Mouse (Mus musculus): Measurements from ENCODE around the gene Pcbd2. TPM values are rescaled to one million over a fixed set of nuclear protein-coding genes. Genes with fewer than 3 reads are reported as not detected.
"Not testable (repeated sequence)": the region's sequence is repeated elsewhere in the genome, so short reads cannot be mapped to it uniquely, and the experiment has no call there.

The Pcbd2 gene
- polyA plus RNA-seq, 1 experiment from 2014 or later: 49.2 TPM

- H3K4me2 ChIP-seq (replicated peaks; ENCODE audit: low read depth, low read length); H3K9me3 ChIP-seq (ENCODE audit: control insufficient read depth, low read length); H3K9ac ChIP-seq (ENCODE audit: low read depth, low read length); H3K27me3 ChIP-seq (ENCODE audit: control insufficient read depth, insufficient read depth, low read length); H3K27ac ChIP-seq (ENCODE audit: low read depth, low read length); ATAC-seq (ENCODE audit: low FRiP score, low TSS enrichment); H3K4me3 ChIP-seq (ENCODE audit: low read length): not testable (repeated sequence)
- Histone ChIP-seq H3K36me3 (ENCODE audit: control insufficient read depth, insufficient read depth, low read length) (peaks cover 24% of the 10 kb centered on the region), H3K4me1 (ENCODE audit: control insufficient read depth, insufficient read depth, low read length) (peaks cover 14% of the 10 kb centered on the region)
- no CpG with 5 or more reads among the region's 3 CpGs for WGBS
Observed at GRCm38 (mm10) chr13:55695989-55696388, 31.2 kb upstream of the Pcbd2 start.

- H3K27me3 ChIP-seq (ENCODE audit: control insufficient read depth, insufficient read depth, low read length): no peaks in the 10 kb centered on the region
- H3K4me1 ChIP-seq (ENCODE audit: control insufficient read depth, insufficient read depth, low read length): no peaks in the 10 kb centered on the region
- H3K9me3 ChIP-seq (ENCODE audit: control insufficient read depth, low read length): peaks cover 4% of the 10 kb centered on the region; the same call in 1 of the 2 replicates
- no peak for ATAC-seq (ENCODE audit: low FRiP score, low TSS enrichment)
- H3K4me3 ChIP-seq (ENCODE audit: low read length): no peak overlapping the region
- no peak overlapping the region for H3K4me2 ChIP-seq (replicated peaks; ENCODE audit: low read depth, low read length)
- H3K9ac ChIP-seq (ENCODE audit: low read depth, low read length): no peak overlapping the region
- no peak overlapping the region for H3K27ac ChIP-seq (ENCODE audit: low read depth, low read length)
- peaks cover 44% of the 10 kb centered on the region for H3K36me3 ChIP-seq (ENCODE audit: control insufficient read depth, insufficient read depth, low read length)
- 94% methylated on average over 4 of the region's 4 CpGs for WGBS
Observed at GRCm38 (mm10) chr13:55704301-55704700, 22.9 kb upstream of the Pcbd2 start.

DNA sequence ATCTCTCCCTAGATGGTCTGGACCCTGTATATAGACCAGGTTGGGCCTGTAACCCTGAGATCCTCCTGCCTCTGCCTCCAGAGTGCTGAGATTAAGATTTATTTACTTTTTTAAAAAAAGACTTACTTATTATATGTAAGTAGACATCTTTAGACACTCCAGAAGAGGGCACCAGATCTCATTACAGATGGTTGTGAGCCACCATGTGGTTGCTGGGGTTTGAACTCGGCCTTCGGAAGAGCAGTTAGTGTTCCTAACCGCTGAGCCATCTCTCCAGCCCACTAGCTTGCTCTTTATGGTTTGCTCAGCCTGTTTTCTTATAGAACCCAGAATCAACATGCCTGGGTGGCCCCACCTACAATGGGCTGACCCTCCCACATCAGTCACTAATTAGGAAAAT lies 14.3 kb upstream of the Pcbd2 start:
- H3K4me3 ChIP-seq (ENCODE audit: low read length): no peak overlapping the region
- no peaks in the 10 kb centered on the region for H3K27me3 ChIP-seq (ENCODE audit: control insufficient read depth, insufficient read depth, low read length)
- ATAC-seq (ENCODE audit: low FRiP score, low TSS enrichment): no peak
- no peak overlapping the region for H3K27ac ChIP-seq (ENCODE audit: low read depth, low read length)
- no peak overlapping the region for H3K4me2 ChIP-seq (replicated peaks; ENCODE audit: low read depth, low read length)
- WGBS: 89% methylated on average over 3 of the region's 3 CpGs
- H3K36me3 ChIP-seq (ENCODE audit: control insufficient read depth, insufficient read depth, low read length): no peaks in the 10 kb centered on the region
- no peak overlapping the region for H3K9ac ChIP-seq (ENCODE audit: low read depth, low read length)
- no peaks in the 10 kb centered on the region for H3K9me3 ChIP-seq (ENCODE audit: control insufficient read depth, low read length)
- no peaks in the 10 kb centered on the region for H3K4me1 ChIP-seq (ENCODE audit: control insufficient read depth, insufficient read depth, low read length)

- peak; percentile 93 for ATAC-seq (ENCODE audit: low FRiP score, low TSS enrichment)
- Histone ChIP-seq H3K4me1 (ENCODE audit: control insufficient read depth, insufficient read depth, low read length) (no peaks in the 10 kb centered on the region), H3K9me3 (ENCODE audit: control insufficient read depth, low read length) (no peaks in the 10 kb centered on the region), H3K4me2 (replicated peaks; ENCODE audit: low read depth, low read length) (peak within 1 kb of the TSS; percentile 50), H3K27me3 (ENCODE audit: control insufficient read depth, insufficient read depth, low read length) (no peaks in the 10 kb centered on the region), H3K4me3 (ENCODE audit: low read length) (peak within 1 kb of the TSS; percentile 75), H3K36me3 (ENCODE audit: control insufficient read depth, insufficient read depth, low read length) (peaks cover 5% of the 10 kb centered on the region; the same call in 1 of the 2 replicates), H3K9ac (ENCODE audit: low read depth, low read length) (peak within 1 kb of the TSS; percentile 84), H3K27ac (ENCODE audit: low read depth, low read length) (peak within 1 kb of the TSS; percentile 60)
- under 1% methylated on average over 63 of the region's 63 CpGs for WGBS
Observed at GRCm38 (mm10) chr13:55714501-55715166, 12.5 kb upstream of the Pcbd2 start, which contains the start of gene Txndc15. Gene Txndc15 (plus strand): TSS chr13:55714650.

- H3K27ac ChIP-seq (ENCODE audit: low read depth, low read length): peak overlapping the region; percentile 60; the same call in 1 of the 2 replicates
- H3K36me3 ChIP-seq (ENCODE audit: control insufficient read depth, insufficient read depth, low read length): peaks cover 9% of the 10 kb centered on the region; the same call in 1 of the 2 replicates
- H3K4me2 ChIP-seq (replicated peaks; ENCODE audit: low read depth, low read length): peak overlapping the region; percentile 50
- 4% methylated on average over 5 of the region's 5 CpGs for WGBS
- ATAC-seq (ENCODE audit: low FRiP score, low TSS enrichment): no peak
- no peaks in the 10 kb centered on the region for H3K27me3 ChIP-seq (ENCODE audit: control insufficient read depth, insufficient read depth, low read length)
- H3K9me3 ChIP-seq (ENCODE audit: control insufficient read depth, low read length): no peaks in the 10 kb centered on the region
- H3K9ac ChIP-seq (ENCODE audit: low read depth, low read length): peak overlapping the region; percentile 84
- peak overlapping the region; percentile 75 for H3K4me3 ChIP-seq (ENCODE audit: low read length)
- no peaks in the 10 kb centered on the region for H3K4me1 ChIP-seq (ENCODE audit: control insufficient read depth, insufficient read depth, low read length)
Observed at GRCm38 (mm10) chr13:55715167-55715512, 12.0 kb upstream of the Pcbd2 start.

DNA sequence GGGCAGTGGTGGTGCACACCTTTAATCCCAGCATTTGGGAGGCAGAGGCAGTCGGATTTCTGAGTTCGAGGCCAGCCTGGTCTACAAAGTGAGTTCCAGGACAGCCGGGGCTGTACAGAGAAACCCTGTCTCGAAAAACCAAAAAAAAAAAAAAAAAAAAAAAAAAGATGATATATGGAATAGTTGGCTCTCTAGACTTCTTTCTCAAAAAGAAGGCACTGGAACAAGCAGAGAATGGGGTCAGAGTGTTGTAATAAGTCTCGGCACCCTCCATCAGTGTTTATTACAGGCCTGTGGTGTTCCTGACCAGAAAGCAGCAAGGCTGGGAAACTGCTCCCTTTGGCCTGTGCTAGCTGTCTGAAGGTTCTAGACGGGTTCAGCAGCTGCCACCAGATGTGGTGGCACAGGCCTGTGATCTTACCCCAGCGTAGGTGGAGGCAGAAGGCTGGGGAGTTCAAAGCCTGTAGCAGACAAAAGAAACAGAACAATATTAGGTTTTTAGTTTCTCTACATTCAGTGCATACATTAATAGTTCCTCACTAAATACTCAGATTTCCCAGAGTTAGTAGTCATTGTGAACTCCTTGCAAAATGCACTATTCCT lies 11.2 kb upstream of the Pcbd2 start:
- Histone ChIP-seq H3K27ac (ENCODE audit: low read depth, low read length) (no peak overlapping the region), H3K9me3 (ENCODE audit: control insufficient read depth, low read length) (no peaks in the 10 kb centered on the region), H3K4me3 (ENCODE audit: low read length) (no peak overlapping the region), H3K36me3 (ENCODE audit: control insufficient read depth, insufficient read depth, low read length) (peaks cover 11% of the 10 kb centered on the region; the same call in 1 of the 2 replicates), H3K4me2 (replicated peaks; ENCODE audit: low read depth, low read length) (no peak overlapping the region), H3K4me1 (ENCODE audit: control insufficient read depth, insufficient read depth, low read length) (no peaks in the 10 kb centered on the region), H3K27me3 (ENCODE audit: control insufficient read depth, insufficient read depth, low read length) (no peaks in the 10 kb centered on the region), H3K9ac (ENCODE audit: low read depth, low read length) (peak overlapping the region; percentile 37; the same call in 1 of the 2 replicates)
- WGBS: 78% methylated on average over 5 of the region's 7 CpGs
- ATAC-seq (ENCODE audit: low FRiP score, low TSS enrichment): no peak

DNA sequence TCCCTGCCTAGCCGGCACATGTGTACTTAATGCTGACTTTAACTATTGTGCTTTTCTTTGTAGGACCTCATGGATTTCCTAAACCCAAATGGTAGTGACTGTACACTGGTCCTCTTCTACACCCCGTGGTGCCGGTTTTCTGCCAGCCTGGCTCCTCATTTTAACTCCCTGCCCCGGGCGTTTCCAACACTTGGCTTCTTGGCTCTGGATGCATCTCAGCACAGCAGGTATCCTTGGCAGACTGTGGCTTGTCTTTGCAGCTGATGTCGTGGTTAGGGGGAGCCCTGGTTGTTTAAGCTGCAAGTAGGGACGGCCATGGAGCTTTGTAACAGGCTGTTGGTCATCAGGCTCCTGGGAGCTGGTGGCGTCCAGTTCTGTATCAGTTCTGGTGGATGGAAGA lies 5.7 kb upstream of the Pcbd2 start:
- Histone ChIP-seq H3K36me3 (ENCODE audit: control insufficient read depth, insufficient read depth, low read length) (peaks cover 34% of the 10 kb centered on the region), H3K9me3 (ENCODE audit: control insufficient read depth, low read length) (no peaks in the 10 kb centered on the region), H3K27me3 (ENCODE audit: control insufficient read depth, insufficient read depth, low read length) (no peaks in the 10 kb centered on the region), H3K27ac (ENCODE audit: low read depth, low read length) (no peak overlapping the region), H3K4me1 (ENCODE audit: control insufficient read depth, insufficient read depth, low read length) (no peaks in the 10 kb centered on the region), H3K9ac (ENCODE audit: low read depth, low read length) (no peak overlapping the region), H3K4me3 (ENCODE audit: low read length) (no peak overlapping the region), H3K4me2 (replicated peaks; ENCODE audit: low read depth, low read length) (no peak overlapping the region)
- no peak for ATAC-seq (ENCODE audit: low FRiP score, low TSS enrichment)
- 85% methylated on average over 8 of the region's 8 CpGs for WGBS

DNA sequence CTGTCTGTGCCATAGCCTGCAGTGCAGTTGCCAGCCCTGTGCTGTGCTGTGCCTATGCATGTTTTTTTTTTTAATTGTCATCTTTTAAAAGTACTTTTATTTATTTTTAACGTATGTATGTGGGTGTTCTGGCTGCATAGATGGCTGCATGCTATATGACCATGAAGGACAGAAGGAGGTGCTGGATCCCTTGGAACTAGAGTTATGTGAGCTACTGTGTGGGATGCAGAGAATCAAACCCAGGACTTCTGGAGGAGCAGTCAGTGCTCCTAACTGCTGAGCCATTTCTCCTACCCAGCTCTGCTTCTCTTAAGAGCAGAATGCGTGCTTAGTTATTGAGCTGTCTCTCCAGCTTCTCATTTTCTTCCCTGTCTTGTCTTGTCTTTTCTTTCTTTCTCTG lies 5.2 kb upstream of the Pcbd2 start:
- Histone ChIP-seq H3K36me3 (ENCODE audit: control insufficient read depth, insufficient read depth, low read length) (peaks cover 34% of the 10 kb centered on the region), H3K9me3 (ENCODE audit: control insufficient read depth, low read length) (no peaks in the 10 kb centered on the region), H3K4me1 (ENCODE audit: control insufficient read depth, insufficient read depth, low read length) (no peaks in the 10 kb centered on the region), H3K27me3 (ENCODE audit: control insufficient read depth, insufficient read depth, low read length) (no peaks in the 10 kb centered on the region), H3K9ac (ENCODE audit: low read depth, low read length) (no peak overlapping the region), H3K4me3 (ENCODE audit: low read length) (no peak overlapping the region), H3K27ac (ENCODE audit: low read depth, low read length) (no peak overlapping the region), H3K4me2 (replicated peaks; ENCODE audit: low read depth, low read length) (no peak overlapping the region)
- 95% methylated on average over 2 of the region's 2 CpGs for WGBS
- ATAC-seq (ENCODE audit: low FRiP score, low TSS enrichment): no peak

DNA sequence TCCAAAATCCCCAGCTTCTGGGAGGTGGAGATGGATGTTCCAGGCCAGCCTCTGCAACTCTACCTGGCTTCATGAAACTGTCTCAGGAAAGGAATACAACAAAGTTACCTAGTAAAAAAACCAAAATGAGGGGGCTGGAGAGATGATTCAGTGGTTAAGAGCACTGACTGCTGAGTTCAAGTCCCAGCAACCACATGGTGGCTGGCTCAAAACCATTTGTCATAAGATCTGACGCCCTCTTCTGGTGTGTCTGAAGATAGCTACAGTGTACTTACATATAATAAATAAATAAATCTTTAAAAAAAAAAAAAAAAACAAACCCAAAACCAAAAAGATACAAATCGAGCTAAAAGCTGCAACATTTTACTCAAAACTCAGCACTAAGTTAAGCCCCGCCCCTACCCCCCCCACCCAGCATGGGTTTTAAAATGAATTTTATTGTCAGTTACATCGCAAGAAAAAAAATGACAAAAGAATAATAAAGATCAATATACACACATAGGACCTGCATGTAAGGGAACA lies 509 bp upstream of the Pcbd2 start:
- peak overlapping the region; percentile 70 for H3K4me3 ChIP-seq (ENCODE audit: low read length)
- ATAC-seq (ENCODE audit: low FRiP score, low TSS enrichment): no peak
- WGBS: 5% methylated on average over 4 of the region's 4 CpGs
- H3K4me2 ChIP-seq (replicated peaks; ENCODE audit: low read depth, low read length): peak overlapping the region; percentile 64
- H3K9me3 ChIP-seq (ENCODE audit: control insufficient read depth, low read length): no peaks in the 10 kb centered on the region
- peak overlapping the region; percentile 97 for H3K27ac ChIP-seq (ENCODE audit: low read depth, low read length)
- peak overlapping the region; percentile 83 for H3K9ac ChIP-seq (ENCODE audit: low read depth, low read length)
- H3K36me3 ChIP-seq (ENCODE audit: control insufficient read depth, insufficient read depth, low read length): peaks cover 17% of the 10 kb centered on the region
- no peaks in the 10 kb centered on the region for H3K27me3 ChIP-seq (ENCODE audit: control insufficient read depth, insufficient read depth, low read length)
- H3K4me1 ChIP-seq (ENCODE audit: control insufficient read depth, insufficient read depth, low read length): no peaks in the 10 kb centered on the region
